Mouse (Mus musculus) layer of hippocampus, adult 9-11 months (tissue): ENCODE data around the gene Prl2a1.
"Not testable (repeated sequence)": the region's sequence is repeated elsewhere in the genome, so short reads cannot be mapped to it uniquely, and the experiment has no call there.

Source experiments
- DNase-seq: peaks from one replicate; pipeline ENCODE4 v3.0.0; 2022

The Prl2a1 gene

GRCm38 (mm10) chr13:27801354-27801753 lies at the start of gene Prl2a1:
TSS of gene Prl2a1 (plus strand) at chr13:27801654.
- no peak for DNase-seq

DNA sequence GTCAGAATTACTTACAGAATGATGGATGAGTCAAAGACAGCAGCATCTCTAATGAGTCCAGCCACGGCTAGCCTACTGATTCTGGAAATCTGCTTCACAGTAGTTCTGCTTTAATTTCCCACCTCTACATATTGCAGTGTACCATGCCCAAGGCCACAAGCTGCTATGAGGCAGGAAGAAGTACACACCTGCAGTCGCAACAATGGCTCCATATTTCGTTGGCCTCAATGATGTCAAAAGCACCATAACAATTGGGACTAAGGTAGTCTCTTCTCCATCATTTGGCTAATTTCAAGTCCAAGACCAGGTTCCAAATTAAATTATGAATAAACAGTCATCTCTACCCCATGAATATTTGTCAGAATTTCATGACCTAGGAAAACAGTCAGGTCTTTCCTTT lies 20.8 kb upstream of the Prl2a1 start, which contains the start of gene Prl7c1:
Gene Prl7c1, minus strand, starts transcription at position 101 of the 400 bp plus-strand sequence.
- DNase-seq: not testable (repeated sequence)

DNA sequence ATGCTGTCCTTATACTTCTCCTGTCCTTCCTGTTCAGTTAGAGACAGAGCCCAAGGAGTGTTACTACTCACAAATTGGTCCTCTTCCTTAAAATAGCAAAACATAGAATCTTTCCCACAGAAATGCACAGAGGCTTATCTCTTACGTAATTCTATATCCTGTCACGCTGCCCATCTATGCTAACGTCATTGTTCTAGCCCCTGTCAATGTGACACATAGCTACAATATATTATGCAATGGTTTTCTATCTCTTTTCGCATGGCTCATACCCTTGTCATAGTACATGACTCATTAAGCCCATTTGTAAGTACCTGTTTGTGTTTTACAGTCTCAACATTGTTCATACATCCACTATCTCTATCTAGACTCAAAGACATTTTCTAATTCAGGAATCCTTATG lies 2.2 kb upstream of the Prl2a1 start:
- no peak for DNase-seq

- no peak for DNase-seq
These were observed 1.3 kb downstream of the Prl2a1 start for GRCm38 (mm10) chr13:27802765-27803164.

- no peak for DNase-seq
These were observed 47.6 kb downstream of the Prl2a1 start, which contains the start of gene Prl2c1 for GRCm38 (mm10) chr13:27849042-27849441. TSS of gene Prl2c1 (plus strand) at chr13:27849342.
